Mouse (Mus musculus) left cerebral cortex, postnatal 14 days (tissue): ENCODE results near the gene Slc41a2. TPM values are rescaled to one million over a fixed set of nuclear protein-coding genes. Genes with fewer than 3 reads are reported as not detected.
"Not testable (repeated sequence)": the region's sequence is repeated elsewhere in the genome, so short reads cannot be mapped to it uniquely, and the experiment has no call there.

Experiments
- DNase-seq, 2 experiments: peaks; one replicate each; pipeline ENCODE4 v3.0.0; 2021 to 2022; ENCODE audit warnings: low spot score in 2 of 2, mixed read lengths in 1 of 2
- intact Hi-C: fragments of 180-260 bp; cut with DNase I; formaldehyde crosslinking; loops from one replicate; pipeline ENCODE4 v1.15.1; 2025
- total RNA-seq, 2 experiments: library from RNA; stranded (reverse); gene quantifications; 2 replicates each; pipeline ENCODE4 v1.2.3; 2021

Gene Slc41a2
- total RNA-seq, 2 experiments from 2014 or later, result 30.8 to 35.6 TPM

DNA sequence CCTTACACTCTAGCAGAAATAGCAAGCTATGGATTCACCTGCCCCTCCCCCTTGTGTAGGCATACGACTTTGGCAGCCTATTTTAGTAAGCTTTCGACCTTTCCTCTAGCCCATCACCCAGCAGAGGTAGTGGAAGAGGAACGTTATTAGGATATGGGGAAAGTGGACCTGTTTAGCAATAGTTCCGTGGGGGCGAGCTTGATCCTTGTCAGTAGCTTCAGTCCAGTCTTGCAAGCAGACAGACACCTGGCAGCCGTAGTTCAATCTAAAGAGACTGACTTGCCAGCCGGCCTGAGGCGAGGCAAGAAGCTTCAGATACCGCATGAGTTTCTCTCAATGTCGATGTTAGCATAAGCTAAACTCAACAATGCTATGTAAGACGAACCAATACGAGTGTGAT lies 18.7 kb upstream of the Slc41a2 start:
- intact Hi-C loops, result loop anchor here (10.0 kb wide), 1 partner anchor 452 kb away; no protein-coding TSS in a partner anchor
- no peak for DNase-seq

DNA sequence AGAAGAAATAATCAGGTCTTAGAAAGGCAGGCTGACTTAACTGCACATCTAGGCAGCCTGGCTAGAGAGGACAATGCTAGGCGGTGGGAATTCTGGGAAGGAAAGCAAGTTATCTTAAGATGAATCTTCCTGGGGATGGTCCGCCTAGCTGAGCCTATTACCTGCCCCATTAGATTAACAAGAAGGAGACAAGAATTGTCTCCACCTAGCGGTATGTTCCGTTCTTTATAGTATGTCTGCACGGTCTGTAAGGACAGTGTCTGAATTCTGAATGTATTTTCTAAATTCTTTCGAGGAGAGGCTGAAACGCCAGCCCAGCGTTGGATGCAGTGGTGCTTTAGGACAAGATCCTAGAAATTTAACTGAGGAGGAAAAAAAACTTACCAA lies 16.6 kb upstream of the Slc41a2 start:
- DNase-seq, result peak; percentile 15 to 21
- intact Hi-C loops, result loop anchor here (10.0 kb wide), 1 partner anchor 450 kb away; no protein-coding TSS in a partner anchor

DNA sequence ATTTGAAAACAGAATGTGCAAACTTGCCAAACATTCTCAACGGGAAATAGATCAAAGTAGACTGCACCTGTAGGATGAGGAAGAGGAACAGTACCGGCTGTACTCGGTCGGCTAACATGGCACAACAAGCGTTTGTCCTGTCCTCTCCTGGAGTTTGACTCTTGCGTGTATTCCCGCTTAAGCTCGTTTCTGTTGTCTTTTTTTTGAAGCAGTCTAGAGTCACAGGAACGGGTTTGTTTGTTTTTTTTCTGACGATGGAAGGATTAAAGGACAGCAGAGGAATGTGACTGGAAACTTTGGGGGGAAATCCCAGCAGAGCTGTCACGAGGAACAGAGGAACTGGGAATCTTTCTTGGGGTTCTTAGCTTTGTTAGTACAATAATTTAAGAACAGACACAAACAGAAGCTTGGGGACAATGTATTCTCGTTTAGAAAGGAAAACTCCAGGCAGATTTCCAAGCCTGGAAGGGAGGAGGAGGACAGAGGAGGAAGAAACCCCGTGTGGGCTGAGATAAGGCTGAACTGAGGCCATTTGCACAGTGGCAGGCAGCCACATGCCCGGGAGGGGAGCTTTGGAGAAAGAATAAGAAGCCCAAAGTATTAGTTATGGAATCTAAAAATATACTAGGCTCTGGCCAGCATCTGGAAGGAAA lies 16.1 kb upstream of the Slc41a2 start:
- DNase-seq, result peak in 1 of 2 experiments; percentile 13
- intact Hi-C loops, result loop anchor here (10.0 kb wide), 1 partner anchor 449 kb away; no protein-coding TSS in a partner anchor

DNA sequence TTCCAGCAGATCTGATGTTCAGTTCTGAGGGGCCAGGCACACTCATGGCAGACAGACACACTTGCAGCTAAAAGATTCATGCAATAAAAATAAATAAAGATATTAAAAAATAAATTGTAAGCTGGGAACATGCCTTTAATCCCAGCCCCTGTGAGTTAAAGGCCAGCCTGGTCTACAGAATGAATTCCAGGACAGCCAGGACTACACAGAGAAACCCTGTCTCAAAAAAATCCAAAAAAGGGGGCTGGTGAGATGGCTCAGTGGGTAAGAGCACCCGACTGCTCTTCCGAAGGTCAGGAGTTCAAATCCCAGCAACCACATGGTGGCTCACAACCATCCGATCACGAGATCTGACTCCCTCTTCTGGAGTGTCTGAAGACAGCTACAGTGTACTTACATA lies 14.1 kb upstream of the Slc41a2 start:
- not testable (repeated sequence) for DNase-seq
- intact Hi-C loops, result loop anchor here (10.0 kb wide), 1 partner anchor 447 kb away; no protein-coding TSS in a partner anchor

DNA sequence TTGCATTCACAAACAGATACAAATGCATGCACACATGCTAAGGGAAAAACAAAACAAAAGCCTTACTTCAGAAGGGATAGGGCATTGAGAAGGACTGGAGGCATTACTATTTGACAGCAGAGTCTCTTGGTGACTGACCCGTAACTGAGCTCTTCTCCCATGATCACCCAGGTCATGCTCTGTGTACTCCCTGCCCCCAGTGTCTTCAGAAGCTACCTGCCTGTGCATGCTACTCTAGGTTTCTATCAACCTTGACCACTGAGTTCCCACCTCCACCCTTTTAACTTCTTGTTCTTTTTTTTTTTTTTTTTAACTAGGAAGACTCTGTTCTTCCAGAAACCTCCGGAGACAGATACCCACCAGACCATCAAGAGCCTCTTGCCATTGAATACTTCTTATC lies 13.0 kb upstream of the Slc41a2 start:
- no peak for DNase-seq
- intact Hi-C loops, result loop anchor here (10.0 kb wide), 1 partner anchor 446 kb away; no protein-coding TSS in a partner anchor

DNA sequence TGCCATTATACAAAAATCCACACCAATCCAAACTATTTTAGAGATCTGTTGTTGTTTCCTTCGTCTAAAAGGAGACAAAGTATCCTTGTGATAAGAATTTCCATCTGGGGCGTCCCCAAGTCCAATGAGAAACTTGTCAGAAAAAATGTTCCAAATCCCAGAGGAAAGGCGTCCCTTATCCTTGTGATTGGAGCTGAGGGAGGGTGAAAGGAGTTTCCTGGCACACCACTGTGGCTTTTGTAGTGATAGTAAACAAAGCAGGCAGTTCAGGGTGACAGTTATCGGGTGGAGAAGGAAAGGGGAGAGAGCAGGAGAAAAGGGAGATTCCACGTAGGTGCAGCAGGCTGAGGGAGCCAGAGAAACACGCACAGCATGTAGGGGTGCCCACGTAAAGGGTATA lies 9.8 kb upstream of the Slc41a2 start:
- intact Hi-C loops, result no loop called here
- no peak for DNase-seq

DNA sequence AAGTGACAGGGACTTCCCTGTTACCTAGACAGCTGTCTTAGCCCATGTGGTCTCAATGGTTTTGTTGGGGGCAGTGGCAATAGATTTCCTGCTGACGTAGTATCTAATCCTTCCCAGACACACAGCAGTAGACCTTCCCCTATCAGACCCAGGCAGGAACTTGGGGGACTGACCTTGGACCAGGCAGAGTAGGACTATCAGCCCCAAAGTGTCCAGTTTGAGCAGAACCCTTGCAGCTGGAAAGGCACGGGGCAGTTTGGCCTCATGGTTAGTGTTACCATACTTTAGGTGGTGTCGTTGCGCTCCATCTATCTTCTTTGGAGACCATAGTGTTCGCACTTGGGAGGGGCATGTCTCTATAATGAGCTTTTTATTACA lies 8.7 kb upstream of the Slc41a2 start:
- intact Hi-C loops, result no loop called here
- DNase-seq, result no peak

DNA sequence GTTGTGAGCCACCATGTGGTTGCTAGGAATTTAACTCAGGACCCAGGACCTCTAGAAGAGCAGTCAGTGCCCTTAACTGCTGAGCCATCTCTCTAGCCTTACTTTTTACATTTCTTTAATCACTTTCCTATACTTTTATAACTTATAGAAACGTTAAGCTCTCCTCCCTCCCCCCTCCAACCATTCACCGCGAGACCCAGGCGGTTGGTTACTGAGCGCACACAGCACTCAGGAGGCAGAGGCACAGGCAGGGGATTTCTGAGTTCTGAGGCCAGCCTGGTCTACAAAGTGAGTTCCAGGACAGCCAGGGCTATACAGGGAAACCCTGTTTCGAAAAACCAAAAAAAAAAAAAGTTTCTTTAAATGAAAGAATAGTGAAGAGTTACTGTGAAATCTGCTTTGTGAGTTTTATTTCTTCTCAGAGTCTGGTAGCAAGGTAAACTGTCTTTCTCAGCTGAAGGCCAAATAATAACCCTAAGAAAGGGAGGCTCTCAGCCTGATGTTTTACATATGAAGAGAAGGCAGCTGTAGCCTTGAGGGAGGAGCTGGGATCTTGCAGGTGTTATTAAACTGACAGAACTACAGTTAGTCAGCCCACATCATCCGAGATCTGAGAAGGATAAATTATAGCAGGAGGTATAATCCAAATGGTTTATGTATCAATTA lies 8.1 kb upstream of the Slc41a2 start:
- intact Hi-C loops, result no loop called here
- DNase-seq, result no peak

DNA sequence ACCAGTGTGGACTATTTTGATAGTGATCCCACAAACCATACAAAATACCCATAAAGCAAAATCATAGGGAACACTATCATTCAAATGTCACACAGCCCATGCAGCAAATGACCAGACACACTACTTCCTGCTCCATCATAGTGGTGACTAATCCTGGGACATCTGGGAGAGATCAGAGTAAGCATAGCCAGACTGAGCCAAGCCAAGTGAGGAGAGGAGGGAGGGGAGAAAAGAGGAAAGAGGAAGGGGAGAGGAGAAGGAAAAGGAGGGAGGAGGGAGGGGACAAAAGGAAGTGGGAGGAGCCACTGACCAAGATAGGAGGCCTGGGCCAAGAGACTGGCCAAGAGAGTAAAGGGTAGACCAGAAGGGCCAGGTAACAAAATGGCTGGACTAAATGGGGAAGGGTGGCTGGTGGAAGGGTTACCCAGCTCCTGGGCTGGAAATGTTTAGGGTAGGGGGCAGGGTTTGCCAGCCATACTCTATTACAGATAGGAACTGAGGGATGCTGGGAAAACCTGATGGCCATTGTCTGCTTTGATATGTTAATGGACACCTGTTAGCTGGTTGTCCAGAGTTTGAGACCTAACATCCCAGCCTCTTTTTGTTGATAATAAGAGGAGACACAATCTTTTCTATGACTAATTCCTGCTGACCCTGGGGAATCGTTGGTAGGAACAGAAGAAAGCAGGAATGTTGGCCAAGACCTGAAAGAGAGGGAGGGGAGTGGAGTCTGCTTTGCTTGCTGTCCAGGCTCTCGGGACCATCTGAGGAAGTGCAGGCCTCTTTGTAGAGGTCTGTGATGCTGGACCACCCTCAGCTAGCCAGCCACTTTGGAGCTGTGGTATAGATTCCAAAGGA lies 6.4 kb upstream of the Slc41a2 start:
- intact Hi-C loops, result no loop called here
- no peak for DNase-seq

DNA sequence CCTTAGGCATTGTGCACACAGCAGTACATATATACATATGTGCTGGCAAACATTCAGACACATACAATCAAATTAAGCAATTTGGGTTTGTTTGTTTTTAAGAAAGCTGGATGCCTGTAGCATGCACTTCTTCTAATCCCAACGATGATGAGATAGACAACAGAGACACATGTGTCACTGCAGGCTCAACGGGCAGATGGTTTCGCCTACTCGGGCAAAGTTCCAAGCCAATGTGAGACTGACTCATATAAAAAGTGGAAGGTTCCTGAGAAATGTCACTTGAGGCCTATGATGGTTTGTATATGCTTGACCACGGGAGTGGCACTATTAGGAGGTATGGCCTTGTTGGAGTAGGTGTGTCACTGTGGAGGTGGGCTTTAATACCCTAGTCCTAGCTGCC lies 5.5 kb upstream of the Slc41a2 start:
- DNase-seq, result peak in 1 of 2 experiments; percentile 24
- intact Hi-C loops, result no loop called here

DNA sequence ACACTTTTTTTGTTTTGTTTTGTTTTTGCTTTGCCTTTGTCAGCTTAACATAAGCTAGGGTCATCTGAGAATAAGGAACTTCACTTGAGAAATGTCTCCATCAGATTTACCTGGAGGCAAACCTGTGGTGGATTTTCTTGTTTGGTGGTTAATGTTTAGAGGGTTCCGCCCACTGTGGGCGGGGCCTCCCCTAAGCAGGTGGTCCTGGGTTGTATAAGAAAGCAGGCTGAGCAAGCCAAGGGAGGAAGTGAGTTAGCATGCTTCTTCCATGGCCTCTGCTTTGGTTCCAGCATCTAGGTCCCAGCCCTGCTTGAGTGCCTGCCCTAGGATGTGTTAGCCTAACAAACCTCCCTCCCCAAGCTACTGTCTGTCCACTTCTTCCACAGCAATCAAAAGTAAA lies 3.5 kb upstream of the Slc41a2 start:
- intact Hi-C loops, result no loop called here
- DNase-seq, result no peak

DNA sequence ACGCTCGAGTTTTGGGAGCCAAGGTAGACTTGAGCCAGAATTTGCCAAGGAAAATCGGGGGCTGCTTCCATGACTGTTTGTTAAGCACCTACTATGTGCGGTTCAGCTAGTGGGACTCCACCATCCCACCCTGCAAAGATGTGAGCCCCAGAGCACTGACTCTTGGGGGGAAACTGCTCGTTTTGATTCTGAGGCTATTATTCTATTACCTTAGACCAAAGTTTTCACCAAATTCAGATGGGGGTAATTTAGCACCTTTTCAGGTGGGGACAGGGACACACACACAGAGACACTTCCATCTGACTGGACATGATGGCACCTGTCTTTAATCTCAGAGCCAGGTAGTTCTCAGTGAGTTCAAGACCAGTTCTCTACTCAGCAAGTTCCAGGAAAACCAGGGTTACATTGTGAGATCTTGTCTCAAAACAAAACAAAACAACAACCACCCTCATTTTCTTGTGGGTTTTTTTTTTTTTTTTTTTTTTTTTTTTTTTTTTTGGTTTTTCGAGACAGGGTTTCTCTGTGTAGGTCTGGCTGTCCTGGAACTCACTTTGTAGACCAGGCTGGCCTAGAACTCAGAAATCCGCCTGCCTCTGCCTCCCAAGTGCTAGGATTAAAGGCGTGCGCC lies 403 bp upstream of the Slc41a2 start:
- no peak for DNase-seq
- intact Hi-C loops, result no loop called here

DNA sequence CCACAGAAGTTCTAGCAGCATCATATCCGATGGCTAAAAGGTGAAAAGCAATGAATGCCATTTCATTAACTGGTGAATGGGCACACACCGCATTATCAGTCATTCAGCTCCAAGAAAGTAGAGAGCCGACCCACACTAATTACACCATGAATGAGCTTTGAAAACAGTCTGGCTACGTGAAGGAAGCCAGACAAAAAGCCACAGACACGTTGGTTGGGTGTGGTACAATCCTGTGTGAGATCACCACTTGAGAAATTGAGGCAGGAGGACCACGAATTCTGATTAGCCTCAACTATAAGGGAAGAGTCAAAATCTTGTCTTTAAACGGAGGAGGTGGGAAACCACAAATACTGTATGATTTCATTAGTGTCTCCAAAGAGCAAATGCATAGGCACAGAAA lies 1.3 kb downstream of the Slc41a2 start:
- intact Hi-C loops, result no loop called here
- DNase-seq, result no peak

DNA sequence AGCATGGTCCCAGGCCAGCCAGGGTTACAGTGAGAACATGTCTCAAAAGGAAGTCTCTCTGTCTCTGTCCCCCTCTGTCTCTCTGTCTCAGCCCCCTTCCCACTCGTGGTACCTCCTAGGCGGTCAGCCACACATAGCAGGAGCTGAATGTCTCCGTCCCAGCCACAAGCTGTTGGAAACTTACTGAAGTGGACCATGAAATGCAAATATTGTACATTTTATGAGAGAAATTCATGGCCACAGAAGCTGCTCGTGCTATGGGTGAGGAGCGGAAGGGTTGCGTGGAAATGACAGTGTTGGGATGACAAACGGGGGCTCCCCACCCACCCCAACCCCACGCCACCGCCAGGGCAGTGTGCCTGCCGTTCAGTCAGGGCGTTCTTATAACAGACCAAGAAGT lies 5.1 kb downstream of the Slc41a2 start:
- intact Hi-C loops, result no loop called here

DNA sequence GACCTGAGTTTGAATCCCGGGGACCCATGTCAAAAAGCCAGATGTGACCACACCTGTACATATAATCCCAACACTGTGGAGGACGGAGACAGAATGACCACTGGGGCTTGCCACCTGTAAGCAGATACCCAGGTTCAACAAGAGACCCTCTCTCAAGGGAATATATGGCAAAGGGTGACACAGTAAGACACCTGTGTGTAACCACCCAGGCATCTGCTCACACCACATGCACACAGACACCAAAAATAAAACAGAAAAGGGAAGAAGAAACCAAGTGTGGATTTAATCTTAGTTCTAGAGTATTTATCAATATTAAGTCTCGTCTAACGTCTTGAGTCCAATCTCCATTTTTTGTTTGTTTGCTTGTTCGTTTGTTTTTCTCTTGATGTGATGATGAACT lies 5.9 kb downstream of the Slc41a2 start:
- DNase-seq, result no peak
- intact Hi-C loops, result no loop called here

More for the DNA sequence above, 5.1 kb downstream of the Slc41a2 start:
- no peak for DNase-seq

DNA sequence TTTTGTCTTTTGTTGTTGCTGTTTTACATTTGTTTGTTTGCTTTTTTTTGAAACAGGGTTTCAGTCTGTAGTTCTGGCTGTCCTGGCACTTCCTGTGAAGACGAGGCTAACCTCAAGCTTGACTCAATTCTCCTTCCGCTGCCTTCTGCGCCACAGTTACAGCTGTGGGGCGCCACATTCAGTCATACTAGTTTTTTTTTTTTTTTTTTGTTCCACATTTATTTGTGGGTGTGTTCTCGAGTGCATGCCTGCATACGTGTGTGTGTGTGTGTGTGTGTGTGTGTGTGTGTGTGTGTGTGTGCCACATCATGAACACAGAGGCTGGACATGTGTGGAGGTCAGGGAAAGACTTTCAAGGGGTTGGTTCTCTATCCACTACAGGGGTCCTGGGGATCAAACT lies 7.3 kb downstream of the Slc41a2 start:
- DNase-seq, result no peak
- intact Hi-C loops, result no loop called here

DNA sequence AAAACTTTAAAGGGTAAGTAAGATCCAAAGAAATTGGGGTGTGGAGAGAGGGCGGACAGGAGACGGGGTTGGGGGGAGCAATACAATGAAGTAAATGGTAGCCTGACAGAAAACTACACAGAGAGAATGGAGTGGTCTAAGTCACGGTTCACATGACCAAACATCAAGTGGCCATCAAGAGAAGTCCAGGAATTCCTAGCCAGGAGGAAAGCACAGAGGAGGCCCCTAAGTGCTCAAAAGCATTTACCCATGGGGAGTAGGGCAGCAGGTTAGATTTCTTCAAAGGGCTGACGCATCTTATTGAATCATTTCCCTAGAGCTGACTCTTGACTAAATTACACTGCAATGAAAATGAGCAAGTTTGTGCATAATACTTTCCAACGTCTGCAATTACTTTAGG lies 8.9 kb downstream of the Slc41a2 start:
- no peak for DNase-seq
- intact Hi-C loops, result no loop called here

DNA sequence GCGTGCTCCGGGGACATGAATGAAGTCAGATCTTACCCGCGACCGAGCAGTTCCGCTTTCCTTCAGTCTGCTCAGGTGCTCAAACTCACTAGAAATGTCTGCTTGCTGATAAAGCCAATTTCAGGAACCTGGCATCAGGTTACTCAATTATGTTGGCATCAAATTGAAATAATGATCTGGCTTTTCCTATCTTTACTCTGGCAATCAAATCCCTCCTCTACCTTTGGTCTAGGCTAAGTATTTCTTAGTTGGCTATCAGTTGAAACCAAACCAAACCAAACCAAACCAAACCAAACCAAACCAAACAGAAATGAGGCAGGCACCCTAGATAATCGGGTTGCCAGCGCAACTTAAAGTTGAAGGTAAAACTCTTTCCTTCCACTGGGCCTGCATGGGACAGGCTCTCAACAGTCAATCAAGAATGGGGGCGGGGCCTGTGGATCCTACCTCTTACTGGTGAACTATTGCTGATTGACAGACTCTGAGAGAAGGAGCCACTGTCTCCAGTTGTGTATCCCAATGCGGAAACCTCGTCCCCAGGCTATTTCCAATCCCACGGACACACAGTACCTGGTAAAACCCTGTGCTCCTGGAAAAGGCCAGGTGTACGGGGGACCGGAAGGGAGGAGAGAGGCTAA lies 10.9 kb downstream of the Slc41a2 start:
- intact Hi-C loops, result no loop called here
- no peak for DNase-seq

DNA sequence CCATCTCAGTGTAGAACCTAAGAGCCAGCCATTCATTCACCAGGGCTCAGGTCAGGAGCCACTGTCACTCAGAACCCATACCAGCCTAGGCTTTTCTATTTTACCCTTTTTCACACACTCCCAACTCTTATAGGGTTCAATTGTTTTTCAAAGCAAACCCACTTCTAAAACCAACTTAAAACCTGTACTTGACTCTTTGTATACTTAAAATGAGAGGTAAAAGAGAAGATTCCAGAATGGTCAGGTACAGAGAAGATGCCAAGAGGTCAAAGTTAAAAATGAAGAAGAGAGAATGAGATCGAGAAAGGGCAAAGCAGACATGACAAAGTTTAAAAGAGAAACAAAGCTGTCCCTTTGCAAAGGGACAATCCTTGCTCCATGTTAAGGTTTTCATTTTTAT lies 11.8 kb downstream of the Slc41a2 start:
- intact Hi-C loops, result no loop called here
- DNase-seq, result no peak
